Mouse (Mus musculus) MEL (cell line): Measurements from ENCODE around the gene Ifnar1. TPM values are rescaled to one million over a fixed set of nuclear protein-coding genes. Genes with fewer than 3 reads are reported as not detected.
A peak's percentile ranks its signal among the peaks of the same experiment; 100 is the strongest.

Source experiments
- DNase-seq: peaks from one replicate; pipeline ENCODE4 v3.0.0; 2011; ENCODE audit warnings: low read depth, low spot score
- H3K27ac ChIP-seq: 2 replicates; pipeline ENCODE4 v1.5.1; 2012; ENCODE audit warnings: low read depth, mild to moderate bottlenecking, control low read depth, low read length, moderate library complexity; ENCODE audit not compliant: control insufficient read depth
- H3K27me3 ChIP-seq, 2 experiments: fragments of 150-350 bp in 1 of 2; sonication (generic) in 1 of 2; 2 replicates each; pipeline ENCODE4 v1.6.1; 2012; ENCODE audit warnings: low read length in 2 of 2, mild to moderate bottlenecking in 2 of 2, improper control_type of control experiment in 1 of 2, moderate library complexity in 1 of 2; ENCODE audit not compliant: insufficient read depth in 2 of 2, control insufficient read depth in 1 of 2
- H3K36me3 ChIP-seq, 2 experiments: 2 replicates each; pipeline ENCODE4 v1.6.1; 2012 to 2014; ENCODE audit warnings: low read length in 2 of 2, improper control_type of control experiment in 1 of 2, inconsistent platforms in 1 of 2, mild to moderate bottlenecking in 1 of 2; ENCODE audit not compliant: insufficient read depth in 2 of 2, control insufficient read depth in 1 of 2
- H3K4me1 ChIP-seq, 2 experiments: fragments of 150-350 bp in 1 of 2; sonication (generic) in 1 of 2; 2 replicates each; pipeline ENCODE4 v1.6.1; 2012; ENCODE audit warnings: low read length in 2 of 2, improper control_type of control experiment in 1 of 2, mild to moderate bottlenecking in 1 of 2; ENCODE audit not compliant: insufficient read depth in 2 of 2, control insufficient read depth in 1 of 2
- H3K4me3 ChIP-seq, 2 experiments: fragments of 150-350 bp in 1 of 2; sonication (generic) in 1 of 2; 2 replicates each; pipeline ENCODE4 v1.5.1; 2012; ENCODE audit warnings: low read depth in 2 of 2, low read length in 2 of 2, mild to moderate bottlenecking in 2 of 2, moderate library complexity in 2 of 2, control low read depth in 1 of 2, improper control_type of control experiment in 1 of 2; ENCODE audit not compliant: control insufficient read depth in 1 of 2, insufficient read depth in 1 of 2
- H3K79me2 ChIP-seq: 2 replicates; pipeline ENCODE4 v1.6.1; 2012; ENCODE audit warnings: mild to moderate bottlenecking, low read length, moderate library complexity; ENCODE audit not compliant: control insufficient read depth, poor library complexity, insufficient read depth
- H3K9ac ChIP-seq: 2 replicates; pipeline ENCODE4 v1.6.1; 2012; ENCODE audit warnings: low read depth, mild to moderate bottlenecking, control low read depth, low read length, moderate library complexity; ENCODE audit not compliant: control insufficient read depth, poor library complexity, severe bottlenecking
- H3K9me3 ChIP-seq: fragments of 150-350 bp; sonication (generic); replicated peaks from 2 replicates; pipeline ENCODE4 v1.6.1; 2012; ENCODE audit warnings: mild to moderate bottlenecking, low read length, improper control_type of control experiment, moderate library complexity; ENCODE audit not compliant: insufficient read depth
- CHD2 ChIP-seq: IDR thresholded peaks from 2 replicates; pipeline ENCODE4 v1.6.1; 2011; ENCODE audit warnings: low read length, improper control_type of control experiment
- CTCF ChIP-seq, 3 experiments: IDR thresholded peaks in 2 of 3; conservative IDR thresholded peaks in 1 of 3; 2 replicates each; pipeline ENCODE4 v1.5.1; 2011 to 2012; ENCODE audit warnings: low read length in 3 of 3, low read depth in 2 of 3, mild to moderate bottlenecking in 2 of 3, improper control_type of control experiment in 1 of 3, inconsistent platforms in 1 of 3, mixed read lengths in 1 of 3, moderate library complexity in 1 of 3; ENCODE audit not compliant: control insufficient read depth in 1 of 3, insufficient read depth in 1 of 3, poor library complexity in 1 of 3, severe bottlenecking in 1 of 3
- ELF1 ChIP-seq: IDR thresholded peaks from 2 replicates; pipeline ENCODE4 v1.6.1; 2014; ENCODE audit warnings: low read depth, mild to moderate bottlenecking, inconsistent platforms, low read length, improper control_type of control experiment, moderate library complexity
- ETS1 ChIP-seq: IDR thresholded peaks from 2 replicates; pipeline ENCODE4 v1.6.1; 2012; ENCODE audit warnings: low read depth, mild to moderate bottlenecking, inconsistent platforms, low read length, improper control_type of control experiment, moderate library complexity
- GABPA ChIP-seq: IDR thresholded peaks from 2 replicates; pipeline ENCODE4 v1.6.1; 2012; ENCODE audit warnings: low read depth, mild to moderate bottlenecking, inconsistent platforms, low read length, improper control_type of control experiment, moderate library complexity
- GATA1 ChIP-seq: IDR thresholded peaks from 2 replicates; pipeline ENCODE4 v1.6.1; 2011; ENCODE audit warnings: low read depth, low read length, improper control_type of control experiment
- HCFC1 ChIP-seq: IDR thresholded peaks from 2 replicates; pipeline ENCODE4 v1.6.1; 2012; ENCODE audit warnings: low read depth, mild to moderate bottlenecking, inconsistent platforms, low read length, improper control_type of control experiment, moderate library complexity
- KAT2A ChIP-seq: conservative IDR thresholded peaks from 2 replicates; pipeline ENCODE4 v1.6.1; 2012; ENCODE audit warnings: low read depth, low read length, improper control_type of control experiment, inconsistent platforms
- MAFK ChIP-seq: IDR thresholded peaks from 2 replicates; pipeline ENCODE4 v1.6.1; 2011; ENCODE audit warnings: low read depth, mild to moderate bottlenecking, low read length, improper control_type of control experiment, borderline replicate concordance
- MAX ChIP-seq: IDR thresholded peaks from 2 replicates; pipeline ENCODE4 v1.6.1; 2011; ENCODE audit warnings: low read length, improper control_type of control experiment
- MAZ ChIP-seq: IDR thresholded peaks from 2 replicates; pipeline ENCODE4 v1.6.1; 2012; ENCODE audit warnings: low read depth, mild to moderate bottlenecking, inconsistent platforms, low read length, improper control_type of control experiment
- MYB ChIP-seq: IDR thresholded peaks from 2 replicates; pipeline ENCODE4 v1.6.1; 2011; ENCODE audit warnings: mild to moderate bottlenecking, low read depth, low read length, improper control_type of control experiment
- MYC ChIP-seq: IDR thresholded peaks from 2 replicates; pipeline ENCODE4 v1.6.1; 2011; ENCODE audit warnings: low read depth, mild to moderate bottlenecking, low read length, improper control_type of control experiment, moderate library complexity
- NELFE ChIP-seq: IDR thresholded peaks from 2 replicates; pipeline ENCODE4 v1.6.1; 2011; ENCODE audit warnings: low read depth, low read length, improper control_type of control experiment
- NRF1 ChIP-seq: IDR thresholded peaks from 2 replicates; pipeline ENCODE4 v1.6.1; 2014; ENCODE audit warnings: low read depth, mild to moderate bottlenecking, inconsistent platforms, low read length, improper control_type of control experiment, moderate library complexity; ENCODE audit not compliant: poor library complexity, insufficient read depth, severe bottlenecking
- POLR2AphosphoS2 ChIP-seq: IDR thresholded peaks from 2 replicates; pipeline ENCODE4 v1.6.1; 2011; ENCODE audit warnings: low read length, improper control_type of control experiment
- POLR2AphosphoS5 ChIP-seq: IDR thresholded peaks from 2 replicates; pipeline ENCODE4 v1.6.1; 2012; ENCODE audit warnings: low read depth, borderline replicate concordance, mild to moderate bottlenecking, inconsistent platforms, low read length, moderate library complexity, mixed read lengths
- RAD21 ChIP-seq: IDR thresholded peaks from 2 replicates; pipeline ENCODE4 v1.6.1; 2011; ENCODE audit warnings: mild to moderate bottlenecking, low read depth, low read length, improper control_type of control experiment
- RCOR1 ChIP-seq: IDR thresholded peaks from 2 replicates; pipeline ENCODE4 v1.6.1; 2012; ENCODE audit warnings: low read depth, mild to moderate bottlenecking, inconsistent platforms, low read length, improper control_type of control experiment
- TBP ChIP-seq: IDR thresholded peaks from 2 replicates; pipeline ENCODE4 v1.8.0; 2011; ENCODE audit warnings: low read depth, low read length, improper control_type of control experiment
- TCF12 ChIP-seq: IDR thresholded peaks from 2 replicates; pipeline ENCODE4 v1.6.1; 2014; ENCODE audit warnings: low read depth, mild to moderate bottlenecking, inconsistent platforms, low read length, improper control_type of control experiment, moderate library complexity
- ZC3H11A ChIP-seq: IDR thresholded peaks from 2 replicates; pipeline ENCODE4 v1.6.1; 2012; ENCODE audit warnings: low read depth, mild to moderate bottlenecking, inconsistent platforms, low read length, improper control_type of control experiment
- ZKSCAN1 ChIP-seq: IDR thresholded peaks from 2 replicates; pipeline ENCODE4 v1.6.1; 2012; ENCODE audit warnings: low read depth, mild to moderate bottlenecking, inconsistent platforms, low read length, improper control_type of control experiment, moderate library complexity
- ZNF384 ChIP-seq: IDR thresholded peaks from 2 replicates; pipeline ENCODE4 v1.6.1; 2012; ENCODE audit warnings: low read depth, mild to moderate bottlenecking, inconsistent platforms, low read length, improper control_type of control experiment
- polyA plus RNA-seq, 2 experiments: library from polyadenylated mRNA; stranded (reverse) in 1 of 2; unstranded in 1 of 2; fragments of >175 nt in 1 of 2; fragments of >200 nt in 1 of 2; gene quantifications; 2 replicates each; pipeline versions ENCODE4 v1.2.1 to v1.2.4; 2012; ENCODE audit warnings: low replicate concordance in 2 of 2, low read depth in 1 of 2; ENCODE audit not compliant: insufficient read length in 2 of 2, insufficient read depth in 1 of 2, missing spikeins in 1 of 2
- total RNA-seq: library from RNA; depleted of rRNA; stranded (reverse); fragments of 300-350 nt; gene quantifications from 2 replicates; pipeline ENCODE4 v1.2.3, GENCODE M21; 2012

The Ifnar1 gene
- total and polyA plus RNA-seq, 3 experiments: 10.3 to 20.2 TPM; not detected in 1

DNA sequence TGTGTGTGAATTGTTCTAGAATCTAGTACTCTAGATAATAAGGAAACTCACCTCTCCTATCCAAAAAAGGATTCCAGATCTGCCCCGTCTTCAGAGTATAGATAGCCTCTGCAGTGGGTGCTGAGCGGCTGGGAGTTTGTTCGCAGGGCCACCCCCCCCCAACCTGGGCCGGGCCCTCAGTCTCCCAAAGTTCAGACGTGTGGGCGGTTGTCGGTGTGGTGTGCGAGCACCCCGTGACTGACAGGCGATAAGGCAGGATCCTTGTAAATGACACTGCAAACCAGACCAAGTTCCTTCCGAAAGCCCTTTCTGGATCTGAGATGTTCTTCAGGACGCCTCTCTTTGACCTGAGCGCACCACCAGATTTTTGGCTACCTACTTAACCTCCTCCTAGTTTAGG, 49.4 kb downstream of the Ifnar1 start (continued):
- TF ChIP-seq ETS1: peak; percentile 62; the same call in 1 of the 2 replicates
- peak; percentile 22; the same call in 1 of the 2 replicates for TF ChIP-seq MYB
- no peak for TF ChIP-seq ELF1

DNA sequence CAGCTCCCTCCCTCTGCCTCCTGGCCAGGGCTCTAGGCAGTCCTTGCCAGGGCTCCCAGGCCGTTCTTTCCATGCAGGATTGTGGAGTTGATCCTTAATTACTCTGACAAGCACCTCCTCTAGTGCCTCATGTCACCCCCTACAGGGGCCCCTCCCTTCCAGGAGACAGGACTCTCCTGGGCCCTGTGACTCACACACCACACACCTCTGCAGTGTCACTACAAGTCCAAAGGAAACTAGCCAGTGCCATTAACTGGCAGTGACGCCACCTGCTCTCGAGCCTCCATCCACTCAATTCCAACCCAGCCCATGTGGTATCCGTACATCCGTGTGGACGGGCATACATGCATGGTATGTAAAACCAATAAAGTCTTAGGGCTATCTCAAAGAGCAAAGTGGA, 49.9 kb downstream of the Ifnar1 start:
- TF ChIP-seq KAT2A (no peak), MAX (no peak), CTCF (IDR thresholded peaks at IDR 0.05 in 2 of 3, conservative IDR thresholded peaks at IDR 0.05 in 1 of 3; ENCODE audit: control insufficient read depth in 1 of 3, insufficient read depth in 1 of 3, low read depth in 2 of 3, low read length in 3 of 3, poor library complexity in 1 of 3, severe bottlenecking in 1 of 3) (no peak), ETS1 (0 out of 2 replicates have a peak, but pooled peaks have one; percentile 2)
- TF ChIP-seq, all 39 proteins: peak for 1
- Histone ChIP-seq H3K27ac (peak overlapping the region; percentile 59), H3K36me3 (peaks cover 0 to 33% of the 10 kb centered on the region in 2 experiments; a peak in 2 of 4 replicates), H3K27me3 (no peaks in the 10 kb centered on the region), H3K9me3 (no peaks in the 10 kb centered on the region), H3K4me3 (no peak overlapping the region), H3K4me1 (peaks cover 13 to 49% of the 10 kb centered on the region in 2 experiments), H3K79me2 (no peaks in the 10 kb centered on the region), H3K9ac (peak overlapping the region; percentile 32; the same call in 1 of the 2 replicates)
- DNase-seq: no peak

DNA sequence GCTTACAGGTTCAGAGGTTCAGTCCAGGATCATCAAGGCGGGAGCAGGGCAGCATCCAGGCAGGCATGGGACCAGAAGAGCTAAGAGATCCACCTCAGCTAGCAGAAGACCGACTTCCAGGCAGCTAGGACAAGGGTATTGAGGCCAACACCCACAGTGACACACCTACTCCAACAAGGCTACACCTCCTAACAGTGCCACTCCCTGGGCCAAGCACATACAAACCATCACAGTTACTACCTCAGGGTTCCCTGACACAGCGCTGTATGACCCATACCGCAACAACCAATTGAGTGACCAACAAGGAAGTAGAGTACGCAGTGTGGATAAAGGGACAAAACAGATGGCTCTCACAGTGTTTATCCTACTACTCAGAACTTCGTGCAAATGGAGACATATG, 51.3 kb downstream of the Ifnar1 start:
- Histone ChIP-seq H3K4me1 (peaks cover 18 to 56% of the 10 kb centered on the region in 2 experiments), H3K9ac (no peak overlapping the region), H3K27ac (no peak overlapping the region), H3K79me2 (no peaks in the 10 kb centered on the region), H3K27me3 (no peaks in the 10 kb centered on the region), H3K36me3 (peaks cover 0 to 37% of the 10 kb centered on the region in 2 experiments; a peak in 2 of 4 replicates), H3K9me3 (no peaks in the 10 kb centered on the region), H3K4me3 (no peak overlapping the region)
- no peak for DNase-seq
- TF ChIP-seq ELF1 (no peak), CHD2 (no peak), MYB (no peak), NRF1 (no peak)

DNA sequence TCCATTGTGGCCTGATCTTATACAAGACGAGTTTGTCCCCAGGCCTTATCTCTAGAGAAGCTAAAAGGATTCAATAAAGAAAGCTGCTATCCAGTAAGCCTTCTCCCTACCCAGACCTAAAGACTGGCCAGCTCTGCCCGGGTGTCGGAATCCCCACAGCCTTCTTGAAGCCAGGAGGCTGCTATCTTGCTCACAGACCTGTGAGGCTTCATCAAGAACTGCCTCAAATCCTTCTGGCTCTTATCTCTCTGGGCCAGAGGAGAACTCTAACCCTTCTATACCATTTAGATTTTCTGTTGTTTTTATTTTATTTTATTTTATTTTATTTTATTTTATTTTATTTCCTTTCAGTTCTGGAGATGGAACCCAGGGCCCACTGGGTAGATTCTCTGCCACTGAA, 52.0 kb downstream of the Ifnar1 start:
- Histone ChIP-seq H3K9me3 (no peaks in the 10 kb centered on the region), H3K4me1 (peaks cover 20 to 62% of the 10 kb centered on the region in 2 experiments), H3K4me3 (no peak overlapping the region), H3K27me3 (no peaks in the 10 kb centered on the region), H3K36me3 (peaks cover 0 to 36% of the 10 kb centered on the region in 2 experiments; a peak in 2 of 4 replicates), H3K79me2 (no peaks in the 10 kb centered on the region), H3K27ac (no peak overlapping the region), H3K9ac (no peak overlapping the region)
- peak; percentile 62 for DNase-seq
- no peak for TF ChIP-seq TBP
- no peak for TF ChIP-seq MYC
- TF ChIP-seq HCFC1: no peak
- no peak for TF ChIP-seq ZNF384
- TF ChIP-seq ETS1: peak; percentile 58
- TF ChIP-seq ZKSCAN1: peak; percentile 59; the same call in 1 of the 2 replicates
- no peak for TF ChIP-seq MAFK
- no peak for TF ChIP-seq POLR2AphosphoS2
- TF ChIP-seq ZC3H11A: no peak
- no peak for TF ChIP-seq RAD21
- TF ChIP-seq NELFE: no peak
- TF ChIP-seq CTCF (IDR thresholded peaks at IDR 0.05 in 2 of 3, conservative IDR thresholded peaks at IDR 0.05 in 1 of 3; ENCODE audit: control insufficient read depth in 1 of 3, insufficient read depth in 1 of 3, low read depth in 2 of 3, low read length in 3 of 3, poor library complexity in 1 of 3, severe bottlenecking in 1 of 3): no peak
- no peak for TF ChIP-seq GABPA
- peak; percentile 77 for TF ChIP-seq GATA1
- TF ChIP-seq RCOR1: peak; percentile 86
- peak; percentile 90 for TF ChIP-seq TCF12
- no peak for TF ChIP-seq MAZ
- no peak for TF ChIP-seq POLR2AphosphoS5
